Mouse (Mus musculus) G1E (cell line): ENCODE results near the gene Ltbp4.

Source experiments
- CTCF ChIP-seq: IDR thresholded peaks from 2 replicates; pipeline ENCODE4 v1.5.1; 2012; ENCODE audit warnings: low read depth, low read length, inconsistent platforms, mixed read lengths
- GATA1 ChIP-seq: IDR thresholded peaks from 2 replicates; pipeline ENCODE4 v1.6.1; 2012; ENCODE audit warnings: borderline replicate concordance, low read length, inconsistent platforms, mixed read lengths
- TAL1 ChIP-seq: conservative IDR thresholded peaks from 2 replicates; pipeline ENCODE4 v1.6.1; 2012; ENCODE audit warnings: low read depth, low read length, inconsistent platforms, mixed read lengths

GRCm38 (mm10) chr7:27331541-27331851 is 6.0 kb downstream of the Ltbp4 start:
- TF ChIP-seq CTCF (no peak), TAL1 (no peak), GATA1 (no peak)
